Mouse (Mus musculus) frontal cortex, postnatal 10 days (tissue): ENCODE results near the gene Fbxl19.
"Not testable (repeated sequence)": the region's sequence is repeated elsewhere in the genome, so short reads cannot be mapped to it uniquely, and the experiment has no call there.

Experiments
- DNase-seq, 2 experiments: peaks; one replicate each; pipeline ENCODE4 v3.0.0; 2022; ENCODE audit warnings: low spot score in 2 of 2, mixed read lengths in 1 of 2

Fbxl19 gene

GRCm38 (mm10) chr7:127768346-127768996 is 24.1 kb downstream of the Fbxl19 start:
- DNase-seq = peak in 1 of 2 experiments; percentile 43

GRCm38 (mm10) chr7:127768997-127769593 is 24.8 kb downstream of the Fbxl19 start:
- peak; percentile 96 to 98 for DNase-seq

GRCm38 (mm10) chr7:127769651-127770038 is 25.3 kb downstream of the Fbxl19 start, which contains the start of gene Orai3:
Gene Orai3 (plus strand): TSS chr7:127769815.
- peak; percentile 82 to 87 for DNase-seq

- no peak for DNase-seq
Observed at GRCm38 (mm10) chr7:127770039-127770905, 25.9 kb downstream of the Fbxl19 start.

- DNase-seq = no peak
Observed at GRCm38 (mm10) chr7:127771262-127771661, 26.9 kb downstream of the Fbxl19 start.

- no peak for DNase-seq
Observed at GRCm38 (mm10) chr7:127772080-127772479, 27.7 kb downstream of the Fbxl19 start.

- DNase-seq = no peak
Observed at GRCm38 (mm10) chr7:127772557-127772956, 28.2 kb downstream of the Fbxl19 start.

- DNase-seq = peak in 1 of 2 experiments; percentile 60
Observed at GRCm38 (mm10) chr7:127773664-127774384, 29.5 kb downstream of the Fbxl19 start.

- DNase-seq = not testable (repeated sequence)
Observed at GRCm38 (mm10) chr7:127775837-127776236, 31.5 kb downstream of the Fbxl19 start.

GRCm38 (mm10) chr7:127776426-127776825 is 32.1 kb downstream of the Fbxl19 start, which contains the start of gene Setd1a:
Gene Setd1a (plus strand): TSS chr7:127776670.
- DNase-seq = peak; percentile 83 to 88

- DNase-seq = peak; percentile 93 to 96
Observed at GRCm38 (mm10) chr7:127776878-127777473, 32.6 kb downstream of the Fbxl19 start.

- DNase-seq = peak in 1 of 2 experiments; percentile 52
Observed at GRCm38 (mm10) chr7:127777474-127778266, 33.3 kb downstream of the Fbxl19 start.

- no peak for DNase-seq
Observed at GRCm38 (mm10) chr7:127778350-127778749, 34.0 kb downstream of the Fbxl19 start.

GRCm38 (mm10) chr7:127785308-127785707 is 41.0 kb downstream of the Fbxl19 start, which contains the start of gene Gm49388:
Gene Gm49388 (plus strand): TSS chr7:127785608.
- no peak for DNase-seq

GRCm38 (mm10) chr7:127797076-127797845 is 52.9 kb downstream of the Fbxl19 start:
- DNase-seq = no peak

- no peak for DNase-seq
Observed at GRCm38 (mm10) chr7:127798591-127798990, 54.2 kb downstream of the Fbxl19 start.

- no peak for DNase-seq
Observed at GRCm38 (mm10) chr7:127799211-127799610, 54.9 kb downstream of the Fbxl19 start.

GRCm38 (mm10) chr7:127799738-127800137 is 55.4 kb downstream of the Fbxl19 start:
- DNase-seq = no peak

- DNase-seq = peak; percentile 79 to 88
Observed at GRCm38 (mm10) chr7:127800435-127801009, 56.2 kb downstream of the Fbxl19 start, which contains the start of gene Hsd3b7. Gene Hsd3b7 (plus strand): TSS chr7:127800604.
